In the genomic region with DNA sequence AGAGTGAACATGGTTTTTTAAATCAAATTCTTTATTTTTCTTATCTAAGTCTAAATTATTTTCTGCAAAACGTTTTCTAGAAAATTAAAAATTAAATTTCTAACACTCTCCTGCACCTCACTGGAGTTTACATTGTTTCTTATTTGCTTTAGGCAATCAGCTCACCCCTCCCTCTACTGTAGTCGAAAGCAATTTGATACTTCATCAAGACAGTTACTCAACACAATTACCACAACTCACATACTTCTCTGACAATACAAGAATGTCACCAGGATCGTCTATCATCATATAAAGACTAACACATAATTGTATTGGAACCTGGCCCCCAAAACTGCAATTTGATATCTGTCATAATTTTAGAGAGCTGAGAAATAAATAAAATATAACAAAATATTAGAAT, we compare ENCODE assay signal across 12 mouse cellular contexts.
"Had no signal": no experiment of that assay in that cellular context is flagged by ENCODE, and none has a peak within 500 bp of the region (broad histone marks: within the 10 kb centered on the region; RNA-seq: fewer than 3 reads in every experiment).

No protein-coding gene starts in this region.

- H3K27me3 ChIP-seq: limb, embryonic 13.5 days; liver, embryonic 15.5 days; megakaryocyte, embryonic 14.5 days had no signal

- DNase-seq: kidney, adult 18-20 months; kidney, postnatal 4 days; left cerebral cortex, postnatal 4 days; right cerebral cortex, postnatal 14 days; thymus, postnatal 36 days had no signal

- H3K9me3 ChIP-seq: limb, embryonic 13.5 days; liver, embryonic 15.5 days; megakaryocyte, embryonic 14.5 days had no signal

- H3K9ac ChIP-seq: limb, embryonic 13.5 days; liver, embryonic 15.5 days; lung, embryonic 14.5 days had no signal

- H3K4me3 ChIP-seq: layer of hippocampus, adult 2 months; limb, embryonic 13.5 days; liver, embryonic 15.5 days; megakaryocyte, embryonic 14.5 days had no signal

- ATAC-seq: midbrain, embryonic 16.5 days had no signal

- H3K4me2 ChIP-seq: limb, embryonic 13.5 days; liver, embryonic 15.5 days; midbrain, embryonic 11.5 days had no signal

- H3K27ac ChIP-seq: layer of hippocampus, adult 2 months; limb, embryonic 13.5 days; liver, embryonic 15.5 days had no signal

- H3K36me3 ChIP-seq: limb, embryonic 13.5 days; liver, embryonic 15.5 days had no signal
